Mouse (Mus musculus): ENCODE data around the gene Syde2.

DNA sequence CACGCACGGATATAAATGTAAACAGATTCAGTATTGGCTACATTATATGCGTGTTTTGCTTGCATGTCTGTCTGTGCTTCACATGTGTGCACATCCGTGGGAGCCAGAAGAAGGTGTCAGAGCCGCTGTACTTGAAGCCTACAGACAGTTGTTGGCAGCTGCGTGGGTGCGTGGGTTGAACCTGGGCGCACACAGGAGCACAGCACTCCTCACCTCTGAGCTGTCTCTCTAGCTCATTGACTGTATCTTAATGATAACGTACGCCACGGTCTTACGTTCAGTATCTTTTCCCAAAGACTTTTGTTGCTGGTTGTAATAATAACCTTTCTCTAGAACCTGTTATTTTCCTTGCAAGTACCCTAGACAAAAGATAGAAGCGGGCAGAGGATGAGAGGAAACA, 29.3 kb downstream of the Syde2 start:
- TF ChIP-seq CTCF (IDR thresholded peaks at IDR 0.05; ENCODE audit: low read depth) (no peak), EP300 (IDR thresholded peaks at IDR 0.05; ENCODE audit: low read depth) (no peak)
